Mouse (Mus musculus): ENCODE measurements at regions not wholly inside any gene's neighbourhood (a gene's known extent, or its start where the extent isn't known, plus 50 kb on each side); places are given as distances from the start of the nearest gene placed in this dataset.

DNA sequence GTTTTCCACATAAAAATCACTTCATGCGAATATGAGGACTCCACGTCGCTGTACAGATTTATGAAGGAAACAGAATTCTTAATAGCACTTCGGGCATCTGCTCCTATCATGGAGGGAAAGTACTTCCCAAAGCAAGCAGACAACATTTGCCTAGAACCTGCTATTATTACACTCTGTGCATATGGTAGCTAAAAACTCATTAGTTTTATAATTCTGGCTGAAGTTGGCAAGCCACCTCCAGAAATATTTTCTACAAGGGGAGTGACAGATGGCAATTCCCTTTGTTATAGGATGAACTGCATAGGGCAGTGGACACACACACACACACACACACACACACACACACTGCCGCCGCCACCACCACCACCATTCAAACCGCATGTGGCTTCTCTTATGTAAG lies 61.3 kb upstream of the Tlk1 start:
- Histone ChIP-seq H3K9ac (replicated peaks; ENCODE audit: low read length, poor library complexity, severe bottlenecking) (no peak overlapping the region), H3K4me2 (ENCODE audit: low read depth, low read length, poor library complexity, severe bottlenecking) (no peak overlapping the region), H3K4me1 (ENCODE audit: insufficient read depth, low read length) (no peaks in the 10 kb centered on the region), H3K4me3 (ENCODE audit: low read depth, low read length) (no peak overlapping the region), H3K36me3 (ENCODE audit: insufficient read depth, low read length) (no peaks in the 10 kb centered on the region), H3K27me3 (ENCODE audit: insufficient read depth, low read length) (no peaks in the 10 kb centered on the region), H3K9me3 (ENCODE audit: low read length) (no peaks in the 10 kb centered on the region), H3K27ac (ENCODE audit: low read depth, low read length) (no peak overlapping the region)
- ATAC-seq (ENCODE audit: low FRiP score) (no peak), DNase-seq (ENCODE audit: low spot score) (no peak)
- WGBS = 72% methylated on average over 7 of the region's 7 CpGs
- TF ChIP-seq CTCF (IDR thresholded peaks at IDR 0.05) = no peak

DNA sequence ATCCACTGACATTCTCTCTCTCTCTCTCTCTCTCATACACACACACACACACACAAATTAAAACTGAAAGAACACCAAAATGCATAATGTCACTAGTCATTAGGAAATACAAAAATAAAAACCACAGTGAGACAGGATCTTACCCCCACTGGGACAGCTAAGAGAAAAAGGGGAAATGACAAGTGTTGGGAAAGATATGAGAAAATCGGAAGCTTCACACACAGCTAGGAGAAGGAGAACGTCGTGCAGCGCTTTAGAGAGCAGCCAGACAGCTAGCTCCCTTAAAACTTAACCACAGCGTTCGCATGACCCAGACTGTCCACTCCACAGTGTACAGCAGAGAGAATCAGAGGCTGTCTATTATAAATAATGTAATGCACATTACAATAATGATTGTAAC lies 60.1 kb upstream of the Tlk1 start:
- Histone ChIP-seq H3K4me2 (ENCODE audit: low read depth, low read length, poor library complexity, severe bottlenecking) (no peak overlapping the region), H3K27me3 (ENCODE audit: insufficient read depth, low read length) (no peaks in the 10 kb centered on the region), H3K9ac (replicated peaks; ENCODE audit: low read length, poor library complexity, severe bottlenecking) (no peak overlapping the region), H3K4me1 (ENCODE audit: insufficient read depth, low read length) (no peaks in the 10 kb centered on the region), H3K4me3 (ENCODE audit: low read depth, low read length) (no peak overlapping the region), H3K9me3 (ENCODE audit: low read length) (no peaks in the 10 kb centered on the region), H3K27ac (ENCODE audit: low read depth, low read length) (no peak overlapping the region), H3K36me3 (ENCODE audit: insufficient read depth, low read length) (no peaks in the 10 kb centered on the region)
- WGBS = 81% methylated on average over 6 of the region's 6 CpGs
- TF ChIP-seq CTCF (IDR thresholded peaks at IDR 0.05) = no peak
- DNase-seq (ENCODE audit: low spot score) = no peak
- no peak for ATAC-seq (ENCODE audit: low FRiP score)

DNA sequence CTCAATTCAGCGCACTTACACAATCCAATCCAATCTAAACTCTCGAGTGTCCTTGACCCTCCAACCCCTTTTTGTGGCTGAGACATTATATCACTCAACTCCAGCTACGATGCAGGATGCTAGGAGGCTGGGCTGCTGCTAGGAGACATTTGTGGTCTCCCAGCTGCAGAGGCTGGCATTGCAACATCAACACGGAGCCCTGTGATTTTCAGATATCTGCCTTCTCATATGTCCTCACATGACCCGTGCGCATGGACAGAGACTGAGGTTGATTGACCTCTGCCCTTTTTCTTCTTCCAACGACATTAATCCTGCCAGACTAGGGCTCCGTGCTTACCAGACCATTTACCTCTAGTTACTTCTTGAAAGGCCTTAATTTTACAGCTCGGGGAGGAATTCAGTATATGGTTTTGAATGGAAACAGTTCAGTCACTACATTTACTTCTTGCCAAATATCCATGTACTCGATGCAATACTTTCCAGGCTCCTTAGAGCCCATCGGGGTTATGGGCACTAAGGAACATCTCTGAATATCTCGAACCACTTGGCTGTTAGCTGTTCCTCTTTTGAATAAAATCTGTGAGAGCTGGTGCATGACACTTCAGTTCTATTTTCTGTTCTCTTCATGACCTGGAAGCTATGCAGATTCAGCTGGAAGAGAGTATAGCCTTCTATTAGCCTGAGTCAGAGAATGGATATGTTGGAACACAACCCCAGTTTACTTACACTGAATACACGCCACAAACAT lies 52.0 kb upstream of the Tlk1 start:
- Histone ChIP-seq H3K27ac (ENCODE audit: low read depth, low read length) (no peak overlapping the region), H3K27me3 (ENCODE audit: insufficient read depth, low read length) (no peaks in the 10 kb centered on the region), H3K4me2 (ENCODE audit: low read depth, low read length, poor library complexity, severe bottlenecking) (no peak overlapping the region), H3K4me3 (ENCODE audit: low read depth, low read length) (no peak overlapping the region), H3K4me1 (ENCODE audit: insufficient read depth, low read length) (no peaks in the 10 kb centered on the region), H3K9ac (replicated peaks; ENCODE audit: low read length, poor library complexity, severe bottlenecking) (no peak overlapping the region), H3K9me3 (ENCODE audit: low read length) (no peaks in the 10 kb centered on the region), H3K36me3 (ENCODE audit: insufficient read depth, low read length) (no peaks in the 10 kb centered on the region)
- no peak for ATAC-seq (ENCODE audit: low FRiP score)
- TF ChIP-seq CTCF (IDR thresholded peaks at IDR 0.05) = no peak
- 82% methylated on average over 13 of the region's 13 CpGs for WGBS
- no peak for DNase-seq (ENCODE audit: low spot score)

DNA sequence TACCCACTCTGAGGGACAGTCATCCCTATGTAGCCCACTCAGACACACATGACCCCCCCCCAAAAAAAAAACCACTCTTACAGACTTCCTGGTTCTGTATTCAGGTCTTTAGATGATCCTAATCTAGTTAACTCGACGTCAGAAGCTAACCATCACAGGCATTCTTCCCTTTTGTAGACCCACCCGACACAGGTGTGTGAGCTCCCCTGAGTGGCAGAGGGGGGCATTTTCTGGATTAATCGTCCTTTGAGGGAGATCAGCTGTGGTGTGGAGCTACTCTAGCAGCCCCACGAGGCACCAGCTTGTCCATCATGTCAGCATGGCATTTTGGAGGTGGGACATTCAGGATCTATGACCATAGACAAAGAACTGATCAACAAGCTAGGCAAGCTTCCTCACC lies 50.7 kb upstream of the Tlk1 start:
- DNase-seq (ENCODE audit: low spot score) = no peak
- no peak overlapping the region for H3K4me3 ChIP-seq (ENCODE audit: low read depth, low read length)
- H3K36me3 ChIP-seq (ENCODE audit: insufficient read depth, low read length) = no peaks in the 10 kb centered on the region
- H3K27ac ChIP-seq (ENCODE audit: low read depth, low read length) = no peak overlapping the region
- H3K9ac ChIP-seq (replicated peaks; ENCODE audit: low read length, poor library complexity, severe bottlenecking) = no peak overlapping the region
- 86% methylated on average over 5 of the region's 5 CpGs for WGBS
- no peak overlapping the region for H3K4me2 ChIP-seq (ENCODE audit: low read depth, low read length, poor library complexity, severe bottlenecking)
- peaks cover 3% of the 10 kb centered on the region; the same call in 1 of the 2 replicates for H3K4me1 ChIP-seq (ENCODE audit: insufficient read depth, low read length)
- no peaks in the 10 kb centered on the region for H3K27me3 ChIP-seq (ENCODE audit: insufficient read depth, low read length)
- no peak for TF ChIP-seq CTCF (IDR thresholded peaks at IDR 0.05)
- H3K9me3 ChIP-seq (ENCODE audit: low read length) = no peaks in the 10 kb centered on the region
- ATAC-seq (ENCODE audit: low FRiP score) = no peak
